Mouse (Mus musculus) brain, embryonic 14.5 days (tissue): ENCODE data around the gene Crb3.

Experiments
- CTCF ChIP-seq: fragments of 200-500 bp; IDR thresholded peaks from 2 replicates; pipeline ENCODE4 v1.5.1; 2012; ENCODE audit warnings: inconsistent platforms, mild to moderate bottlenecking, moderate library complexity, borderline replicate concordance; ENCODE audit not compliant: insufficient read depth, insufficient read length; ENCODE audit errors: extremely low read depth
- POLR2A ChIP-seq: fragments of 200-500 bp; IDR thresholded peaks from 2 replicates; pipeline ENCODE4 v1.6.1; 2012; ENCODE audit warnings: mild to moderate bottlenecking, inconsistent platforms, borderline replicate concordance; ENCODE audit not compliant: poor library complexity, insufficient read depth, insufficient read length, severe bottlenecking; ENCODE audit errors: extremely low read depth

GRCm38 (mm10) chr17:57047406-57047805 lies 11.5 kb upstream of the Crb3 start:
- TF ChIP-seq CTCF = no peak
- no peak for TF ChIP-seq POLR2A
